Mouse (Mus musculus): ENCODE results near the gene Rab6a. TPM values are rescaled to one million over a fixed set of nuclear protein-coding genes. Genes with fewer than 3 reads are reported as not detected.

Gene Rab6a
- polyA plus RNA-seq, 1 experiment from 2014 or later: 300 TPM

- no peak overlapping the region for H3K4me2 ChIP-seq (ENCODE audit: low read length)
- no peak overlapping the region for H3K9ac ChIP-seq (replicated peaks; ENCODE audit: low read length)
- H3K36me3 ChIP-seq (ENCODE audit: control insufficient read depth, insufficient read depth, low read length): no peaks in the 10 kb centered on the region
- WGBS: 75% methylated on average over 15 of the region's 15 CpGs
- no peak overlapping the region for H3K4me3 ChIP-seq (replicated peaks; ENCODE audit: low read depth, low read length)
- no peaks in the 10 kb centered on the region for H3K27me3 ChIP-seq (ENCODE audit: control insufficient read depth, insufficient read depth, low read length)
- no peak overlapping the region for H3K27ac ChIP-seq (replicated peaks; ENCODE audit: low read depth, low read length)
- H3K4me1 ChIP-seq (ENCODE audit: control insufficient read depth, insufficient read depth, low read length): no peaks in the 10 kb centered on the region
- no peaks in the 10 kb centered on the region for H3K9me3 ChIP-seq (ENCODE audit: control insufficient read depth, low read length)
- no peak for ATAC-seq (ENCODE audit: low FRiP score, low TSS enrichment)
- no peak for DNase-seq
Measured at GRCm38 (mm10) chr7:100678948-100679880, 72.0 kb downstream of the Rab6a start.

- H3K4me1 ChIP-seq (ENCODE audit: control insufficient read depth, insufficient read depth, low read length): no peaks in the 10 kb centered on the region
- DNase-seq: no peak
- 49% methylated on average over 5 of the region's 5 CpGs for WGBS
- no peaks in the 10 kb centered on the region for H3K27me3 ChIP-seq (ENCODE audit: control insufficient read depth, insufficient read depth, low read length)
- H3K9me3 ChIP-seq (ENCODE audit: control insufficient read depth, low read length): no peaks in the 10 kb centered on the region
- H3K9ac ChIP-seq (replicated peaks; ENCODE audit: low read length): no peak overlapping the region
- no peak overlapping the region for H3K27ac ChIP-seq (replicated peaks; ENCODE audit: low read depth, low read length)
- H3K4me3 ChIP-seq (replicated peaks; ENCODE audit: low read depth, low read length): no peak overlapping the region
- no peak overlapping the region for H3K4me2 ChIP-seq (ENCODE audit: low read length)
- no peak for ATAC-seq (ENCODE audit: low FRiP score, low TSS enrichment)
- H3K36me3 ChIP-seq (ENCODE audit: control insufficient read depth, insufficient read depth, low read length): no peaks in the 10 kb centered on the region
Measured at GRCm38 (mm10) chr7:100681132-100681531, 73.9 kb downstream of the Rab6a start.

GRCm38 (mm10) chr7:100683241-100683640 lies 76.0 kb downstream of the Rab6a start:
- ATAC-seq (ENCODE audit: low FRiP score, low TSS enrichment) (no peak), DNase-seq (peak; percentile 23)
- Histone ChIP-seq H3K4me2 (ENCODE audit: low read length) (no peak overlapping the region), H3K9ac (replicated peaks; ENCODE audit: low read length) (no peak overlapping the region), H3K4me3 (replicated peaks; ENCODE audit: low read depth, low read length) (no peak overlapping the region), H3K36me3 (ENCODE audit: control insufficient read depth, insufficient read depth, low read length) (no peaks in the 10 kb centered on the region), H3K27ac (replicated peaks; ENCODE audit: low read depth, low read length) (no peak overlapping the region), H3K4me1 (ENCODE audit: control insufficient read depth, insufficient read depth, low read length) (no peaks in the 10 kb centered on the region), H3K9me3 (ENCODE audit: control insufficient read depth, low read length) (no peaks in the 10 kb centered on the region), H3K27me3 (ENCODE audit: control insufficient read depth, insufficient read depth, low read length) (no peaks in the 10 kb centered on the region)
- WGBS: 82% methylated on average over 1 of the region's 1 CpGs

- ATAC-seq (ENCODE audit: low FRiP score, low TSS enrichment) (no peak), DNase-seq (no peak)
- H3K4me1 ChIP-seq (ENCODE audit: control insufficient read depth, insufficient read depth, low read length): no peaks in the 10 kb centered on the region
- no peaks in the 10 kb centered on the region for H3K27me3 ChIP-seq (ENCODE audit: control insufficient read depth, insufficient read depth, low read length)
- WGBS: 75% methylated on average over 5 of the region's 5 CpGs
- H3K4me2 ChIP-seq (ENCODE audit: low read length): no peak overlapping the region
- H3K36me3 ChIP-seq (ENCODE audit: control insufficient read depth, insufficient read depth, low read length): no peaks in the 10 kb centered on the region
- no peak overlapping the region for H3K27ac ChIP-seq (replicated peaks; ENCODE audit: low read depth, low read length)
- no peak overlapping the region for H3K4me3 ChIP-seq (replicated peaks; ENCODE audit: low read depth, low read length)
- no peak overlapping the region for H3K9ac ChIP-seq (replicated peaks; ENCODE audit: low read length)
- H3K9me3 ChIP-seq (ENCODE audit: control insufficient read depth, low read length): no peaks in the 10 kb centered on the region
Measured at GRCm38 (mm10) chr7:100684081-100684480, 76.9 kb downstream of the Rab6a start.

- no peak overlapping the region for H3K9ac ChIP-seq (replicated peaks; ENCODE audit: low read length)
Measured at GRCm38 (mm10) chr7:100684538-100684937, 77.3 kb downstream of the Rab6a start.

GRCm38 (mm10) chr7:100685061-100686030 lies 78.1 kb downstream of the Rab6a start:
- Histone ChIP-seq H3K9me3 (ENCODE audit: control insufficient read depth, low read length) (no peaks in the 10 kb centered on the region), H3K4me1 (ENCODE audit: control insufficient read depth, insufficient read depth, low read length) (no peaks in the 10 kb centered on the region), H3K9ac (replicated peaks; ENCODE audit: low read length) (no peak overlapping the region), H3K4me3 (replicated peaks; ENCODE audit: low read depth, low read length) (no peak overlapping the region), H3K4me2 (ENCODE audit: low read length) (no peak overlapping the region), H3K27ac (replicated peaks; ENCODE audit: low read depth, low read length) (no peak overlapping the region), H3K27me3 (ENCODE audit: control insufficient read depth, insufficient read depth, low read length) (no peaks in the 10 kb centered on the region), H3K36me3 (ENCODE audit: control insufficient read depth, insufficient read depth, low read length) (no peaks in the 10 kb centered on the region)
- DNase-seq (peak; percentile 91), ATAC-seq (ENCODE audit: low FRiP score, low TSS enrichment) (peak; percentile 60)
- WGBS: 43% methylated on average over 13 of the region's 13 CpGs

More at GRCm38 (mm10) chr7:100684538-100684937, 77.3 kb downstream of the Rab6a start:
- Histone ChIP-seq H3K9me3 (ENCODE audit: control insufficient read depth, low read length) (no peaks in the 10 kb centered on the region), H3K27me3 (ENCODE audit: control insufficient read depth, insufficient read depth, low read length) (no peaks in the 10 kb centered on the region), H3K36me3 (ENCODE audit: control insufficient read depth, insufficient read depth, low read length) (no peaks in the 10 kb centered on the region), H3K4me3 (replicated peaks; ENCODE audit: low read depth, low read length) (no peak overlapping the region), H3K4me1 (ENCODE audit: control insufficient read depth, insufficient read depth, low read length) (no peaks in the 10 kb centered on the region), H3K4me2 (ENCODE audit: low read length) (no peak overlapping the region), H3K27ac (replicated peaks; ENCODE audit: low read depth, low read length) (no peak overlapping the region)
- WGBS: 57% methylated on average over 7 of the region's 7 CpGs
- ATAC-seq (ENCODE audit: low FRiP score, low TSS enrichment) (no peak), DNase-seq (peak; percentile 85)

GRCm38 (mm10) chr7:100688471-100688870 lies 81.3 kb downstream of the Rab6a start:
- Histone ChIP-seq H3K36me3 (ENCODE audit: control insufficient read depth, insufficient read depth, low read length) (no peaks in the 10 kb centered on the region), H3K9ac (replicated peaks; ENCODE audit: low read length) (no peak overlapping the region), H3K4me1 (ENCODE audit: control insufficient read depth, insufficient read depth, low read length) (no peaks in the 10 kb centered on the region), H3K4me3 (replicated peaks; ENCODE audit: low read depth, low read length) (no peak overlapping the region), H3K4me2 (ENCODE audit: low read length) (no peak overlapping the region), H3K9me3 (ENCODE audit: control insufficient read depth, low read length) (no peaks in the 10 kb centered on the region), H3K27me3 (ENCODE audit: control insufficient read depth, insufficient read depth, low read length) (no peaks in the 10 kb centered on the region), H3K27ac (replicated peaks; ENCODE audit: low read depth, low read length) (no peak overlapping the region)
- WGBS: 85% methylated on average over 7 of the region's 7 CpGs
- no peak for DNase-seq
- ATAC-seq (ENCODE audit: low FRiP score, low TSS enrichment): no peak
